Mouse (Mus musculus) cerebellum, adult 11 months (tissue): ENCODE data around the gene Hoxa5.

Experiments used
- DNase-seq: peaks from one replicate; pipeline ENCODE4 v3.0.0; 2022

Hoxa5 gene

DNA sequence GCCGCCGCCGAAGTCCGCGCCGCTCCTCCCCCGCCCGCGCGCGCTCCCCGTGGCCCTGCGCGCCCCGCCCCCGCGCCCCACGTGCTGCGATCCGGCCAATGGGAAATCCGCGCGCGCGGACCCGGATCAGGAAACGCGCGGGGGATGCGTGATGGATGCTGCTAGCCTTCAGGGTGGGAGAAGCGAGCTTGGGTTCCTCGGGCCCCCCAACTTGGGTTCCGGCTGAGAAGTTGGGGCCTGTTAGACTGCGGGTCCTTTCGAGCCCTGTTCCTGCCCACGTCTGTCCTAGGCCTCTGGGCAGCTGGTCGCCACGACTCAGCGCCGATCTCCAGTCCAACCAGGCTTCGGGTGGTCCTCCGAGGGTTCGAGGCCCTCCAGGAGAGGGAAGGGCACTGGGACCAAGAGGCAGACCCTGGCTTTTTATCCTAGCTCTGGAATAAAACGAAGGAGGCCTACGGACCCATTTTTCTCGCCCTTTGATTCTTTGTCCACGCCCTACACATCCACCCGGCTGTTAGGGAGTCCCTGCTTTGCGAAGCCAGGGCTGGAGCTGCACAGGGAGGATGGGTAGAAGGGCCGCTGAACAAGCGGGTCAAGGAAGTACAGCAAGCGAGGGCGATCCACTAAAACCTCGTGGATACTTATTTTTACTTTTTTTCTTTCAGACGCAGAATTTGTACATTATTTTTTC, 12.4 kb downstream of the Hoxa5 start:
- no peak for DNase-seq

DNA sequence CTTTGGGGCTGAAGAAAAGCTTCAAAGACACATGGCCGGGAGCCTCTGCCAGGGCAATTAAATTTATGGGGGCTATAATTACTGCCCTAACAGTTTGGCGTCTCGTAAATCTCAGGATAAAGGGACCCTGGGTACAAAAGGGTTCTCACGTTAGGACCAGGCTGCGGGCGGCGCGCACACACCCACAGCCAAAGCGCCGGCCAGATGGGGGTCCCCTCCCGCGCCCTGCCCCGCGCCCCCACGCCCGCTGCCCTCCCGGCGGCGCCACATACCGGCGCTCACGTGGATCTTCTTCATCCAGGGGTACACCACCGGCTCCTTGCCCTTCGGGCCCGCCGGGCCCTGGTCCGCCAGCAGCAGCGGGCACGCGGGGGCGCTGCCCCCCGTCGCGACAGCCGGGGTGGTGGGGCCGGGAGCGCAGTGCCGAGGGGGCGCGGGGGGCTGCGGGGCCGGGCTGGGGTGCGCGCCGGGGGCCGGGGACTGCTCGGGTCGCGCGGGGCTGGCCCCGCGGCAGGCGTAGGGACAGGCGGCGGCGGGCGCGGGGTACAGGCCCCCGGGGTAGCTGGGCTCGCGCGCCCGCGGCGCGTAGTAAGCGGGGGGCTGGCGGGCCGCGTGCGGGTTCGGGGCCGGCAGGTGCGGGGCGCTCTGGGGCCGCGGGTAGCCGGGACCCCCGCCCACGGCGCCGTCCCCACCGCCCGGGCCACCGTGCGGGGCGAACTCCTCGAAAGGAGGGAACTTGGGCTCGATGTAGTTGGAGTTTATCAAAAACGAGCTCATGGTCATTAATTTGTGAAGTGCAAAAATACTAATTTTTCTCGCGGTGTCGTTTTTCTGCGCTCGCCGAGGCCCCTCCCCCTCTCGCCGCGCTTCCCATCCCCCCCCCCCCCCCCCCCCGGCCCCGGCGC, 13.2 kb downstream of the Hoxa5 start, which contains the start of gene Hoxa4:
TSS of gene Hoxa4 (minus strand) at position 848 of the 905 bp plus-strand sequence.
- DNase-seq = no peak

DNA sequence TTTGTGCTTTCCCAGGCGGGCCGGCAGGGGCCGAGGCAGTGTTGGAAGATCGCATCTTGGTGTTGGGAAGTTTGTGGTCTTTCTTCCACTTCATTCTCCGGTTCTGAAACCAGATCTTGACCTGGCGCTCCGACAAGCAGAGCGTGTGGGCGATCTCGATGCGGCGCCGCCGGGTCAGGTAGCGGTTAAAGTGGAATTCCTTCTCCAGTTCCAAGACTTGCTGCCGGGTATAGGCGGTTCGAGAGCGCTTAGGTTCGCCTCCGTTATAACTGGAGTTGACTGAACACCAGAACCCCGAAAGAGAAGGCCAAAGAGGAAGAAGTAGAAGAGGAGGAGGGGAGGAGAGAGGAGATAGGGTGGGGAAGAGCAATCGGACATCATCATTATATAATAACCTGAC, 14.0 kb downstream of the Hoxa5 start:
- DNase-seq = no peak

DNA sequence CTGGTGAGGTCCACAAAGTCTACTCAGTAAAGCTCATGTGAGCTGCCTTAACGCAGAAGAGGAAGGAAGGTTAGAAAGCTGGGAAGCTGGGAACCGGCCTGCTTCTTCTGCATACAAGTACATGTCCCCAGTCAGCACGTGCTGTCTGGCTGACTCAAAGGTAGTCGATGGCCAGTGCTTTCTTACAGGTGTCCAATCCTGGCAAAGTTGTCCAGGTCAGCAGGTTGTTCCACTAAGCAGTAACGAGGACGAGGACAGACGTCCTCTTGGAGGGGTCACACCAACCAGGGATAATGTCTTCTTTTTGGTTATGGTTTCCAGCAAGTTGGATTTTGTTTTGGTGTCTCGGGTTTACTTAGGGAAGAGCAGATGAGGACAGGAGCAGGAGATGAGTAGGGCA, 14.5 kb downstream of the Hoxa5 start:
- DNase-seq = no peak

DNA sequence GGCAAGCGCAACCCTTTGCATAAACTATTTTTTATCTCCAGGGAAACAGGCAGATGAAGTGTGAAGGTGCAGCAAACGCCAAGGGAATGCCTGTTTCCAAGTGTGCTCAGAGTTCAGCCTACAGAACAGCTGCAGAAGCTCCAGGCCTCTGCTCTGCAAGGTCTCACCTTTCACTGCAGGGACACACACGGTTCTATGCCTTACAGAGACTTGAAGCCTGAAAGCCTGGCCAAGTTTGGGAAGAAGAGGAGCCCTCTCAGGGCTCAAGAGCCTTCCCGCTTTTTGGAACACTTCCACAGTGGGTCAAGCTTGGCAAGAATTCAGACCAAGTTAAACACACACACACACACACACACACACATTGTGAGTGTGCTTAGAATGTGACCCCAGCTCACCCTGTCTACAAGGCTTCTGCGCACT, 15.2 kb downstream of the Hoxa5 start:
- no peak for DNase-seq

DNA sequence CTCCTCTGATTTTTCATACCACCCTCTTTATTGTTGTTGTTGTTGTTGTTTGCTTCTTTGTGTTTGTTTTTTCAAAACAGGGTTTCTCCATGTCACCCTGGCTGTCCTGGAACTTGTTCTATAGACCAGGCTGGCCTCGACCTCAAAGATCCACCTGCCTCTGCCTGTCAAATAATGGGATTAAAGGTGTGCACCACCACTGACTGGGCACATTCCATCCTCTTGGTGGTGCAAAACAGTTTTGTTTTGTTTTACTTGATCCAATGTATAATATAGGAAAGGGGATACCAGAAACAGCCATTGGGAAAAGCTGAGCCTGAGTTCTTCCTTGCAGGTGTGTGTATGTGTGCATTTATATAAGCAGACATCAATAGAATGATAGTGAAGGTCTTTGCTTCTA, 17.9 kb downstream of the Hoxa5 start:
- no peak for DNase-seq

DNA sequence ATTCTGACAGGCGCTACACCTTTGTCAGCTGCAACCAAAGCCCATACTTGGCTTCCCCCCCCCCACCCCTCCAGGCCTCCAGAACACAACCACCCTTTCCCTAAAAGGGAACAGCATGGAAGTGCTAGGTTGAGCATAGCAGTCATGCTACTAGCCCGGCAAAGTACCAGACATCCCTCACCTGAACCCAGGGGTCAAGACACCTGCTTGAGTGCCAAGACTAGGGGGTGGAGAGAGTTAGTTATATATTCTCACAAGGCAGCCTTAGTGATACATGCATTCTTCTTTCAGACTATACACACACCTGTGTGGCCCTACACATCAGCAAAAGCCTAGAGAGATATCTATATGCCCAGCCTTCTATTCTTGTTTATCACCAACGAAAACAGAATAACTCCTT, 18.6 kb downstream of the Hoxa5 start:
- no peak for DNase-seq

DNA sequence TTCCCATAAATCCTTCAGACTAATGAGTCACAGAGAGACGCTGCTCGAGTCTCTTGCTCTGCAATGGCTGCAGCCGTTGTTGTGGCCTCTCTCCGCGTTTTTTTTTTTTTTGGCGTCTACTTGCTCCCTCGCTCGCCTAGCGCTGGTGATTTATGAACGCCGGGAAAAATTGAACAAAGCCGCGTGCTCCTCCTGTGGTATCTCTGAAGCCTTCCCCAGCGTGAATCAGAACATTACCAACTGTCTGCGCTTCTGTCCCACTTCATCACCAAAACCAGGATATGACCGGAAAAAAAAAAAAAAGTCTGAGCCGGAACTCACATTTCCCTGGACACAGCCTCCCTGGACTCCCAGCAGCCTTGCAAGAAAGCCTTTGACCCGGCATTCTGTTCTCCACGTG, 19.2 kb downstream of the Hoxa5 start:
- no peak for DNase-seq

DNA sequence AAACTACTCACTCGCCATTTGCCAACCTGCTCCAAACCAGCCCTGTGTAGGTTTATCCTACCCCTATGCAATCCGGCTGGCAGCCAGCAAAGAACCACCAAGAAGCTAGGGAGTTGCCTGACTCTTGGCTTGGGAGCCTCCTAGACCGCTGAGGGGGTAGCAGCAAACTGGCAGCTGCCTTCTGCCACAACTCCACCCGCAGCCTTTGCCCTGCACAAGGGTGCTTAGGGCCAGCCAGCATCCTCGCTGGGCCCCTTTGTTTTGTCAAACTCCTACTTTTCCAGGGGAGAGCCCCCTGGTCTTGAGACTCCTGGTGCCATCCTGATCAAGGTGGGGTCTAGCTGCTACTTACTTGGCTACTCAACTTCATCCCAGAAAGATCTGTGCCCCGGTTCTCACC, 19.7 kb downstream of the Hoxa5 start:
- no peak for DNase-seq

DNA sequence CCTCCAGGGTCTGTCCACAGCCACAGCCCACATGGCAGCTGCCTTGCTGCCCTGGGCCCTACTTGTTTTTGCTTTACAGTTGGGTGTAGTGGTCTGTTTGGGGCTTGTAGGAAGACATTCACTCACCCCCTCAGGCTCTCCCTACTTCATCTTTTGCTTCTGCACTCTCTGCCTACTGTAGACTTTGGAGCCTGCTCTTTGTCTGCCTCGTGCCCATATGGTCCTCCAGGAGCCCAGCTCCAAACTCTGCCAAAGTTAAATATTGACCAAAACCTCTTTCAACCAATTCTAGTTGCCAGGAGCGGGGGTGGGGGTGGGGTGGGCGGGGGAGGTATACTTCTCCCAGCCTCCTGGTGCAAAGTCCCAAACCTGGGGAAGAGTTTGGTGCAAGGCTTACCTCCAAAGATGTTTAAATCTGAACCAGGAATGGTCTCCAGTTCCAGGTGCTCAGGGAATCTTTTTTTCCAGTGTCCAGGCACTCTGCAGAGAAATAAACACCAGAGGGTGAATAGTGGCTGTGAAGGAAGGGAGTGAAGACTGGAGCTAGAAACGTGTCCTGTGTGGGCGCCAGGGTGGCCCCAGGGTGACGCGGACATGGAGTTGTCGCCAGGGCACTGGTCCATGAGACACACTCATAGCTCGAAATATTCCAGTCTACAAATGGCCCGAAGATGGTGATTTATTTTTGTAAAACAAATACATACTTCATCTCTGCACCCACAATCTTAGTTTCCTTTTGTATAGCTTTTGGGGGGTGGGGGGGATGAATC, 20.9 kb downstream of the Hoxa5 start:
- no peak for DNase-seq

DNA sequence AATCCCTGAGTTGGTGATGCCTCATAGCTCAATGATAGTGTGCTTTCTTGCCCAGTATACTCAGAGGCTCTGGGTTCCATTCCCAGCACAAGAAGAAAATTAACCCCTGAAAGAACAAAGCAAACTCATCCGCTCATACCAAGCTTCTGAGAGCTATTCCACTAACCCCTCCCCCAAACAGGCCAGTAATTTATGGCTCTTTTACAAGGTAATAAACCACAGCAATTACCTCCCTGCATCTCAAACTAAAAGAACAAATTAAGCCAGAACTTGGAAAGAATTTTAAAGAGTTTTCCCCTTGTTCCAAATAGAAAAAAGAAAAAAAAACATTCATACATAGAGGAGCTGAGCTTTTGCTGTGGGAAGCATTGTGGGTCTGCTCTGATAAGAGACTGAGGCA, 21.6 kb downstream of the Hoxa5 start:
- DNase-seq = no peak

DNA sequence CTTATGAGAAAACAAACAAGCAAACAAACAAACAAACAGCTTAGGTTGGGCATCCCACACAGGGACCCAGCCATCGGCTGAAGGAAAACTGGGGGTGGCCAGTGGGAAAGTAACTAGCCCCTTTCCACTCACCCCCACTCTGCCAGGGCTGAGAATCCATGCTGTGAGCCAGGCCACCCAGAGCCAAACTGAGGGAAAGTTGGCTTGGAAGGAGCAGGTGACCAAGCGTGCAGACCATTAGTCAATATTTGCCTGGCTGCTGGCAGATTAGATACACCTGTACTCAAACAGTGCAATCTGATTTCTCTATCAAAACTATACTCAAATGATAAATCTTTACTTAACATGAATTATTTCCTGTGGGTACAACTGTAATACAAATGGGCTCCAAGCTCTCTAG, 22.4 kb downstream of the Hoxa5 start:
- DNase-seq = no peak

DNA sequence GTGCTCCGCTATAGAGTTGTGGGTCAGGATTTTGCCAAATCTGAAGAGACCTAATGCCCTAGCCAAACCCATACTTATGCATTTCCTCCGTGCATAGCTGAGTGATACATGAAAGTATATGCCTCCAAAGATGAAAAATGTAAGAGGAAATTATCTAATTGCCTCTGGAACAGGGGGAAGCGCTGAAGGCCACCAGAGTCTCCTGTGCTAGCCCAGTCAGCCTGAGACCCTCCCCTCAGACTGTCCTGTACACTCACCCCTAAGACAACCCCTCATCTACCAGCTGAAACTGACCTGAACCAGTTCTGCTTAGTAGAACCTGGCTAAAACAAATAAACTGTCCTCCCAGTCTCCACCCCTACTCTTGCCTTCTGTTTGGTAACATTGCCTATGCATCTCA, 23.7 kb downstream of the Hoxa5 start:
- no peak for DNase-seq

DNA sequence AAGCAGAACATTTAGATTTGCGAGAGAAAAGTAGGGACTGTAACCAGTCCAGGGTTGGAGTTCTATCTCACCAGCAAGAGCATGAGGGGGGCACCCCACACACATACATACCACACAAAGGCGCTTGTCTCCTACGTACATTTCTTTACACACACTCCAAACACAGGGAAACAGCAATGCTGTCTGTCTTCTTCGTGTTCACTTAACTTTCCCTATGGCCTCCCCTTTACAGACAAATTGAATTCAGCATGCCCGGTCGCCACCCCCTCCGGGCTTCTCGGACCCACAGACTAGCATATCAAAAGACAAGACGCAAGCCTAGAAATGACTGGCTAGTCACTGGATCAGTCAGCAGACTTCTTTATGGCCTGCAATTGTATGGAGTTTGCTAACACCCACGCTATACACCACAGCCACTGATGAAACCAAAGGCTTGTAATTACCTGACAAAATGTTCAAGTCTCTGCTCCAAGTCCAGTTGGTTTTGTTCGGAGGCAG, 24.1 kb downstream of the Hoxa5 start:
- DNase-seq = no peak

DNA sequence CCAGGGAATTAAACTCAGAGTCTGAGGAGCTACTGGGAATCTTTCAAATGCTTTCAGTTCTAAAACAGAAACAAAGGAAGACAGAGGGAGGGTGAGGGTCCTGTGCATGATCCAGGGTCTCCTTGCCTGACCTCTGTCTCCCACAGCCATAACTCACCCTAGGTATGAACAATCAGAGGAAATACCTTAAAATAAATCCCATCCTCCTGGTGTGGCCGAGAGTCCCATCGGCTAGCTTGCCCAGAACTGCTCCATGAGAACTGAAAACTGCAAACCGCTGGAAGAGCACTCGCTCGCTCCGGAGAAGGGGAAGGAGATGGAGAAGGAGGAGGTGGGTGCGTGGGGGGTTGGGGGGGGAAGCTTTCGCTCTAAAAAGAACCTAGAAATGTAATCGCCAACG, 24.7 kb downstream of the Hoxa5 start:
- no peak for DNase-seq

DNA sequence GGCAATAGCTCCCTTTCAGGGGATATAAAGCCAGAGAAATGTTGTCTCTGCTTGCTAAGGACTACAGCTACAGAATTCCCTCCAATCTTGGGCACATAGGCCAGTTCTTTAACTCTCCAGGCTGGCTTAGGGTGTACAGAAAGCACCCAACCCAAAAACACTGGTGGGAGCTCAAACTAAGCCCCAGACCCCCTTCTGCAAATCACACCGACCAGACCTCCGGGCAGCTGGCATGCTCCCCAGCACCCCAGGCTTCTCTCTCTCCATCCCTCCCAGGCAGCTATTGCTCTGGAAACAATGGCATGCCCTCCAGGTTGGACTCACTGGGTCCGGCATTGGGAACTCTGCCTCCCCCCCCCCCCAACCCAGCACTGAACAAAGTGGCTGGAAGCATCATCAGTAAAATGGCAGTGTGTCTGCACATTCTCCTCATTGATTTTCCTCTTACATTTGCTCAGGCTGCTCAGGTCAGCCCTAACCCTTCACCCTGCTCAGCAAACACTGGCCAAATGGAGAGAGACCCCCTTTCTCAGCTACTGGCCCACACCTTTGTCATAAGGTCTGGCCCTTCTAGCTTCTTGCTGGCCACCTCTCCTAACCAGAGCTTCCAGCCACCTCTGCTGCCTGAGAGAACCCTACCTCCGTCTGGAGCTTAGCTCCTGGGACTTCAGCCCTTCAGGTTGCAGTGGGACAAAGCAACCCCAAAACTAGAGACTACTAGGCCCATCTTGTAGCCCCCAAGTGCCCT, 25.3 kb downstream of the Hoxa5 start:
- no peak for DNase-seq

DNA sequence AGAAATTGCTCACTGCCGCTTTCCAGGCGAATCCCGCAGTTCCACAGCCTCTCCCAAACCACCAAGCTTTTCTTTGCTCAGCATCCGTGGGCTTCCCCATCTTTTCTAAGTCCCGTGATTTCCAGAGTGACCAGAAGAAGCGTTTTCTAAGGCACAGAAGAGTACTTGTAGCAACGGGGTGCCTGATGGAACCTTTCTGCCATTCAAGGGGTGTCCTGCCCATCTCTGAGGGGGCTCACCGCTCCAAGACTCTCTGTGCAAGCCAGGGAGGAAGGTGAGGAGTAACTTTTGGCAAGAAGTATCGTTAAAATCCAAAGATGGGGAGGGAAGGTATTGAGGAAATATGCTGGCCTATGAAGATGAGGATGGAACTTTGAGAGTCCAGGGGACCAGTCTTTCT, 26.6 kb downstream of the Hoxa5 start:
- no peak for DNase-seq

DNA sequence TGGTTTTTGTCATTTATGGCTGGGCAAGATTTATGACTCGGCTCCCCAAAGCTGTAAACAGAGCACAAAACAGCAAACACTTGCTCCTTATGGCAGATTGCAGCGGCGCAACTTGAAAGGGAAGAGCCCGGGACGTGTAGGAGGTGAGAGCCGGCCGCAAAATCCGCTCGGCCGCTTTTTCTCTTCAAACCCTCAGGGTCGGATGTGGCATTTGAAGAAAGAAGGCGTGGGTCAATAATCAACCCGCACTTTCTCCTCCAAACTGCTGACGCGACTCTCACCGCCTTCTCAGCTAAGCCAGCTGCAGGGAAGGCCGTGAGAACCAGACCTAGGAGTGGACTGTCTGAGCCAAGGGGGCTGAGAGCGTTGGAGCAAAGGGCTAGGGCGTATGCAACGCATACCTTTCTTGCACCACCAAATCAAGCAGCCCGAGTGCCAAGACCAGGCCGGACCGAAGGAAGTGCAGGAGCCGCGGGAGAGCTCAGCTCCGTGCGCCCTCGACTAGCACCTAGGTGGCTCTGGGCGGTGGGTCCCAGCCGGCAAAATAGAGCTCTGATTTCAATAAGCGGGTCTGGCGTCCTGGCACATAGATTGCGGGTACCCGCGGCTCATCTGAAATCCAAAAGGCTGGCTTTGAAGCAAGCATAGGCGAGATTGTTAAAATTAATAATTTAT, 27.2 kb downstream of the Hoxa5 start, which contains the start of gene 5730596B20Rik:
TSS of gene 5730596B20Rik (plus strand) at position 438 of the 675 bp plus-strand sequence.
- no peak for DNase-seq

DNA sequence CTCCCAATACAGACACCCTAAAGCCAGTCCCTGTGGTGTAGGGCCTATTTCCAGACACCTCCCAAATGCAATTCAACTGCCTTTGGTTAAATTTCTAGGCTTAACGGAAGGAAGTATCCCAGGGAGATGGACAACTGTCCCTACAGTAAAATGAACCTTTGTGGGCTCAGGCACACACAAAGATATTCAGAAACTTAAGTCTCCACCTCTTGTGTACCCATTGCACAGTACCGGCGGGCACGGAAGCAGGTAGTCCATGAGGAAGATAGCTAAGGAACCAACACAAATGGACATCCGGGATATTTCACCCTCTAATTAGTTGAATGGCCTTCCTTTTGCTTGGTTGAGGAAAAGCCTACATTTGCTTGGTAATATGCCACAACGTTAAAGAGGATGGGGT, 28.0 kb downstream of the Hoxa5 start:
- DNase-seq = no peak

DNA sequence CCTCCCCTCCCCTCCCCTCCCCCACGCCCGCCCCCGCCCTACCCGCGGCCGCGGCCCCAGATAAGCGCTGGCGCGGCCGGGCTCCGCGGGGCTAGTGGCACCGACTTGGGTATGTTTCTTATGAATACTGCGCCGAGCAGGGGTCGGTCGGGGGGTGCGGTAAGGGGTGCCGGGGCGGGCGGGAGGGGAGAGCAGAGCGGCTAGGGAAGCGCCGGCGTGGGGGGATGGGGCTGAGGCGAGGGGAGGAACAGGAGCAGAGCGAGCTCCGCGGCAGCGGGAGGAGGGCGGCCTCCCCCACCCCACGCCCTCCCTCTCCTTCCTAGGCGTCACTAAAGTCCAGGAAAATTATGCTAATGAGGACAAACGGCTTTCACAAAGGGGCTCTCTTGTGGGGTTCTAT, 28.5 kb downstream of the Hoxa5 start:
- no peak for DNase-seq

DNA sequence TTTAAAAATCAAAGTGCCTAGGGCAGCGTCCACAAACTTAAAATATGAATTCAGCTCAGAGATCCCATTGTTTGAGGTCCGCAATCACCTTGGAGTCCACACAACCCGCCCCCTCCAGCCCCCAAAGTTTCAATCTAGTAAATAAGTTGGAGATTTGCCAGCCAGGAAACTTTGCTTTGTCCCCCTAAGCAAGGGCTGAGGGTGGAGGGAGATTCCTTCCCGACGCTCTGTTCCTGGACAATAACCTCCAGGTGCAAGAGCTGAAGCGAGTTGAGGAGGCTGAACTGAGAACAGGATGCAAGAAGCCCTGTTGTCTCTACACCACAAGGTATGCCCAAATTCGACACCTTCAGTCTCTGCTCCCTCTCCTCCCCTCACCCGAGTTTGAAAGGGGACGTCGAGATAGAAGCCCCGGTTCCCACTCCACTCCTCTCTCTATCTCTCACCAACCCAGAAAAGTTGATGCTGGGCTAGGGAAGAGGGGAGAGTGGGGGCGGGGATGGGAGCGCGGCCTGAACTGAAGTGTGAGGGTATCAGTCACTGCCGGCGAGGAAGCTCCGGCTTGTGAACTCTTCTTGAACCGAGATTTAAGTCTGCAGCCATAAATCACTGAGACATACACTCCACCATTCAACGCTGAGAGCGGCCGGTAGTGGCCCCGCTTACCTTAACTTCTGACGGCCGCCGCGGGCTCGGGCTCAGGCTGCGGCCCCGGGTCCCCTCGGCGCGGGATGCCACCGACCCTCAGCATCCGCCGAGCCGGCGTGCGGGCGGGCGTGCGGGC, 29.2 kb downstream of the Hoxa5 start:
- DNase-seq = no peak
